Mouse (Mus musculus) T-helper 2 cell (primary cell): Measurements from ENCODE around the gene Rad17.

ENCODE experiments used
- in situ Hi-C: fragments of 300-600 bp; cut with MboI, MseI; formaldehyde crosslinking; loops from one replicate; pipeline ENCODE4 v1.15.1; 2025; ENCODE audit warnings: high pct_unique_total_duplicates

The Rad17 gene

DNA sequence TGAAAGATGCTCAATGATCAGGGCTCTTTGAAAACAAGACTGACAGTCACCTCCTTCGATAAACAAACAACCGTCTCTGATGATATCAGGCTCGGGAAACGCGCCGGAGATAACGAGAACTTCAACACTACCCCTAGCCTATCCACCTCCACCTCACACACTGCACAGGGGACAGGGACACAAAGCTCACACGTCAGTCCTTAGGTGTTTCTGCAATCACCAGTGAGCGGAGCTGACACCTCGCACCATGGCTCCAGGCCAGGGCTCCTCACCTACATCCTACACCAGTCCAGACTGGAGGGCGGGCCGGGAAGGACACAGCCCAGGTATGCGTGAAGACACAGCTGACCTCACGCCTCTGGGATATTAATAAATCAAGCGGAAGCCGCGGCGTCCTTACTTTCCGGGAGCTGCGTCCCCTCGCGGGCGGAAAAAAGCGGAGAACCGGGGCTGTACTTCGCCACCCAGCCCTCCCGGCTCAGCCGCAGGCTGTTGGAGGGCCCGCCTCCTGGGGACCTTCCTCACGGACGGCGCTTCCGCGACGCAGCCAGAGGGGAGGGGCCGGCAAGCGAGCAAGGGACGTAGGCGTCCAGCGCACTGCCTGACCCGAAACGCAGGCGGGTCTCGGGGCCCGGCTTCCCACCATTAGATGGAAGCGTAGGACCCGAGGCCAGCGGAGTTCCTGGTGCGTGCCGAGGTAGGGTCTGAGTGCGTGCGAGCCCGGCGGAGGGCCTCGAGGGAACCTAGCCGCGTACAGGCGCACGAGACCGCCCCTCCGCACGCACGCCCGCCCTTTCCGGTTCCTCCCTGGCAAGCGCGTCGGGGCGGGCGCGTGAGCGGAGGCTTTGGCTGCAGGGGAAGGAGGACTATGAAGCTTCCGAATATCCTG lies at the start of gene Rad17, which contains the start of gene Ak6:
TSS of gene Rad17 (minus strand) at position 502 of the 889 bp plus-strand sequence.
TSS of gene Ak6 (plus strand) at position 430 of the 889 bp plus-strand sequence.
- in situ Hi-C loops, result no loop called here

DNA sequence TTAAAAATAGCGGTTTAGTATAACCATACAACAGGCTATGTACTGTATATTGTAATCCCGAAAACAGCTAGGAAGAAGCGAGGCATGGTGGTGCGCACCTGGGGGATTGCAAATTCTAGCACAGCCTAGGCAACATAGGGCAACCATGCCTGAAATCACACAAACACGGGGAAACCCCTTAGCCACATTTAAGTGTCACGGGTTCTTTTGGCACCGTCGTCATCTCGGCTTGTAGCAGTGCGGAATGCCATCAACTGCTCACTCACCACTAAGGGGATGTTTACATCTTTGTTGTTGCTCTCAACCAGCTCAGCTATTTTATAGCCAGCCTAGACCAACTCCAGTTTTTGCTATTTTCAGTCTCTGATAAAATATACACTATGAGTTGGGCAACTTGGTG lies 48.0 kb upstream of the Rad17 start:
- in situ Hi-C loops, result no loop called here

DNA sequence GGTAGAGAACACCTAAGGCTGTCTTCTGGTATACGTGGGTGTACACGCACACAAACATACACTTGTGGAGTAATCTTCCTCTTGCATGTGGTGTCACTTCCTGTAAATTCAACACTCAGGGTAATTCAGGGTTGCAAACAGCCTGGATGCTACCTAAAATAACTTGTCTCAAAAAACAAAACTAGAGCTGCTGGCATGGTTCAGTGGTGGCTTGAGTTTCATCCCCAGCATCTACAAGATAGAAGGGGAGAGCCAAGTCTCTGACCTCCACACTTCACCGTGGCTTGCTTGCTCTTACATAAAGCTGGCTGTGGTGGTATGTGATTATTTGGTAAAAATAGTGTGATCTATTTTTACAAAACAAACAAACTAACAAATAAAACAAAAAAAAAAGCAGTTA lies 46.7 kb upstream of the Rad17 start:
- in situ Hi-C loops, result no loop called here

DNA sequence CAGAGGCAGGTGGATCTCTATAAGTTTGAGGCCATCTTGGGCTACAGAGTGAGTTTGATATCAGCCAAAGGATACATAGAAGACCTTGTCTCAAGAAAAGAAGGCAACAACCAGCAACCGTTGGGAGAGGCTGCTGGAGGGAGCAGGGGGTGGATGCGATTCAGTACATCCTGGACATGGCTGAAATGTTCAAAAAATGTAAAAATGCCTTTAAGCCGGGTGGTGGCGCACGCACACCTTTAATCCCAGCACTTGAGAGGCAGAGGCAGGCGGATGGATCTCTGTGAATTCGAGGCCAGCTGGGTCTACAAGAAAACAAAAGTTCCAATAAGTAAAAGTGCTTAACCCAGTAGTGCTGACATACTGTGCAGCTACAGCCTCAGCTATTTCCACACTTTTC lies 36.7 kb upstream of the Rad17 start:
- in situ Hi-C loops, result no loop called here

DNA sequence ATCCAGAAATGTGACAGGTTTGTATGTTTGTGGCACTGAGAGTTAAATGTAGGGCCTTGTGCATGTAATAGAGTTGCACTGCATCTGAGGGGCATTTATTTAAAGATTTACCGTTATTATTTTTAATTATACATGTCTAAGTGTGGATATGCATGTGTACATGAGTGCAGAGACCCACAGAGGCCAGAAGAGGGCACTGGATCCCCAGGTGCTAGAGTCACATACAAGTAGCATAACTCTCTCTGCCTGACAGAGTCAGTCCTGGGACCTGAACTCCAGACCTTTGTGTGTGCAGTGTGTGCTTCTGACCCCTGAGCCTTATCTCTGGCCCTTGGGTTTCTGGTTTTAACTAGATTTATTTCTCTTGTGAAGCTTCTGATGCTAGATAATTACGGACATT lies 33.5 kb upstream of the Rad17 start:
- in situ Hi-C loops, result no loop called here

DNA sequence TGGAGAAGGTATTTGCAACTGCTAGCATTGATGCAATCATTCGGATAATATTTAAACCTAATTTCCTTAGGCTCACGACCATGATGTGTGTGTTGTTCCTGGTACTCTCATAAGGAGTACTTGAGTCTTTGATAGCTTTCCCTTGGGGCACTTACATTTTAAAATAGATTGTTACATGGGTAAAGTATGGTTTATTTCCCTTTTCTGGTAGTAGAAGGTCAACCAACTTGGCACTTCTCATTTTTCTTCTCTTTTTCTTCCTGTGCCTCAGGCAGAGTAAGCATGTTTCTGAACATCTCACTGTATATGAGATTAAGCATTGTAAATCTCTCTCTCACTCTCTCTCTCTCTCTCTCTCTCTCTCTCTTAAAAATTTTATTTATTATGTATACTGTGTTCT lies 32.0 kb upstream of the Rad17 start:
- in situ Hi-C loops, result no loop called here

DNA sequence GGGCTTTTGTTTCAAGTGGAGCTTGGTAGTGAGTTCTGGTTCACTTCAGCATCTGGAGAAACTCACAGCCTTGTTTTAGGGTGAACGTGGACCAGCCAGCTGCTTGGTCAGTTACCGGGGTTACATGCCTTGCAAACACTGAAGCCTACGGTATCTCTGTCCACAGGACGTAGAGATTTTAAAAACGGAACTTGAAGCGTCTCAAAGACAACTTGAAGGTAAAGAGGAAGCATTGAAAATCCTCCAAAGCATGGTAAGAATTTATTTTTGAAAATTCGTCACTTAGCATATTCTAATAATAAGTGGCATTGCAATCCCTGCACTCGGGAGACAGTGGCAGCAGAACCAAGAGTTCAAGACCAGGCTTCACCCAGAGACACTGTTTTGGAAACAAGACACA lies 30.8 kb upstream of the Rad17 start:
- in situ Hi-C loops, result no loop called here

DNA sequence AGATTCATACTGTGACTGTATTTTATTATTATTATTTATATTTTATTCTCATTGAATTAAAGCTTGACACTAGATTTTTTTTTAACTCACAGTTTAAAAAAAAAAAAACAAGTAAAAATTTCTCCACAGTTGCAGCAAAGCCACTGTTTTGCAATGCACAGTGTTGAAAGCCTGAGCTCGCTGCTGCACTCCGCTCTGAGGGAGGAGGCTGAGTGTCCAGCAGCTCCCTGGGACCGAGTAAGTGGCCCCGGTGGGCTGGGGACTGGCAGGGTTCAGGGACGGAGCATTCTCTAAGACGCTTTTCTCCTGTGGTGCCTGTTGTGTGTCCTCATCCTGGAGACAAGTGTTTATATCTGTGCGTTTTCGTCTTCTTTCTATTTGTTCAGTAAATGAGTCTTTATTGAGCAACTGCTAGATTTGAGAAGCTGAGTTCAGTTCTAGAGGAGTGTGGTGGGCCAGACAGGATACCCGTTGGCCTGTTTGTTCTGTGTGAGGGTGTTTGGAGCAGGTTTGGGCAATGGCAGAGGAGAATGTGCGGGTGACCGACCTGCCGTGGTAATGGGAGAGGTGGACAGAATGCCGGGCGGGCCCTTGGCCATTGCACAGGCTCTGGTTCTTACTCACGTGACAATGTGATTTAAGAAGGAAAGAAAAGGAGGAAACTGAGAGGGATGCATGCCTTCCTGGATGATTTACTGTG lies 25.2 kb upstream of the Rad17 start:
- in situ Hi-C loops, result no loop called here

DNA sequence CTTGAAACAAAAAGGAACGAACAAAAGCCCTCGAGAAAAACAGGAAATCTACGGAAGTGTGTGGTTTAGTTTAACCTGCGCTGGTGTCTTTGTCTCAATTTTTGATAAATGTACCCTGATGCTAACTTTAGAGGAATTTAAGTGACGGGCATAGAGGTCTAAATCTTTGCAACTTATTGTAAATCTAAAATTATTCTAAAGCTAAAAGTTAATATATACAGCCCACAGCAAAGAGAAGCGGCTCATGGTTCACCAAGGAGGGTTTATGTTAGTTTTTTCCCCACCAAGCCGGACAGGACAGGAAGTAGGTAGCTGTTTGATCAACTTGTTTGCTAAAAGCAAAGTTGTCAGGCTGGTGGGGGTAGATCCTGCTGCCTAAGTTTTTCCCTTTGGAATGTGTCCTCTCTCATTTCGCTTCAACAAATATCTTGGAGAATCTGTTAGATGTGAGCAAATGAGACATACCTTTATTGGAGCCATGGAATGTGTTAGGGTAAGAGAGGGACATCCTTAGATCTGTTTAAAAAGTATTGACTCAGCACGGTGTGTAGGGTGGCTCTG lies 19.4 kb upstream of the Rad17 start:
- in situ Hi-C loops, result no loop called here

DNA sequence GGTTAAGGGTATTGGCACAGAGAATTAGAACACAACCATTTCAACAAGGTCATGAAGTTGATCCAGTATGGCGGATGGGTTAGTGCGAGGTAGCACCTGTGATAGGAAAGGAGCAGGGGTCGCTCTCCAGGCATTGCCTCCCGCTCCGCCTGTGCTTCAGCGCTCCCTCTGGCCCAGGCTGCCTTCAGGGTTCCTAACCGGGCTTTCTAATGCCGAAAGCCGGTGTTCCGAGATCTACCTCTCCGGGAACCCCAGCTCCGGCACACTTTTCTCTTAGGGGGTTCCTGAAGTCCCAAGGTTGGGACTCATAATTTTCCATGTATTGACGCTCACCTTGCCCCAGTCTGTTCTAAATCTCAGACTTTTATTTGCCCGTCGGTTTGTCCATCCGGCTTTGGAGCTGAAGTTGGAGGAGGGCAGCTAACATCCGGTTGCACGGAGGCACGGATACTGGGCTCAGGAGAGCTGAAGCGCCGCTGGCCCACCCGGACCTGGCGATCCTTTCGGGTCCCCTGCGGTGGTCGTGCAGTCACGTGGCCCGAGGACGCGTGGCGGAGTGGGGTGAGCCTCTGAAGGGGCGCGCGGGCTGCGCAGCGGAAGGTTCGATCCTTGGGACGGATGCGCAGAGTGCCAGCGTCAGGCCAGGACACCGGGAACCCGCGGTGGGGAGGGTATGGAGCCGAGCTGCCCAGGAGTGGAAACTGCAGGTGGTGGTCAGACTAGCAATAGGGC lies 18.6 kb upstream of the Rad17 start, which contains the start of gene Ccdc125:
TSS of gene Ccdc125 (plus strand) at position 427 of the 732 bp plus-strand sequence.
- in situ Hi-C loops, result no loop called here

DNA sequence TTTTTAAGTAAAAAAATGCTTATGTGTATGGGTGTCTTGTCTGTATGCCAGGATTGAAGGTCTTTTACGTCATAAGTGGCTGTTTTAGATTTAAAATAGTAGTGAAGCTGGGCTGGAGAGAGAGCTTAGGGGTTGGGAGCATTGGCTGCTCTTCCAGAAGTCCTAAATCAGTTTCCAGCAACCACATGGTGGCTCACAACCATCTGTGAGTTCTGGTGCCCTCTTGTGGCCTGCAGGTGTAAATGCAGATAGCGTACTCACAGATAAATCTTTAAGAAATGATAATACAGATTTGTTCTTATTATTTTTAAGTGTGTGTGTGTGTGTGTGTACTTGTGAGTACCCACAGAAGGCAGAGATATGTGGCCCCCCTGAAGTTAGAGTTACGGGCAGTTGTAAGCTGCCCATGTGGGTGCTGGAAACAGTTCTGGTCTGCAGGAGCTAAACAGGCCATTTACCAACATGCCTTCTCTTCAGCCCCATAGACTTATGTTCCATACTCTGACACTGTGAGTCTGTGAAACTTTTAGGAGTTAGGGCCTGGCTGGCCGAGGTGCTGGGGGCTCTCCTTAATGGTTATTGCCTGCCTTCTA lies 9.1 kb upstream of the Rad17 start:
- in situ Hi-C loops, result no loop called here

DNA sequence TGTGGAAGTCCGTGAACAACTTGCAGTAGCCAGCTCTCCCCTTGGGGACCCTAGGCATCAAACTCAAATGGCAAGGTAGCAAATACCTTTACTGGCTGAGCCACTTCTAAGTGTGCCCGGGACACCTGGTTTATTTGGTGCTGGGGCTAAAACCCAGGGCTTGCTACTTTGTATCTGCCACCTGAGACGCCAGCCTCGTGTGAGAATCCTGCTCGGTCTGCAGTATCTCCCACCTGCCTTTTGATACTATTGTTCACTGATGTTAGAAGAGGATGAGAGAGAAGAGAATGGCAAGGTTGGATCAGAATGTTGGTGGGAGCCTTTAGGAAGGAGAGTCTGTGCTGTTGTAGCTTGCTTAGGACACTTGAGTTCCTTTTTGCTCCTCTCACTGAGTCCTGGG lies 7.2 kb upstream of the Rad17 start:
- in situ Hi-C loops, result no loop called here

DNA sequence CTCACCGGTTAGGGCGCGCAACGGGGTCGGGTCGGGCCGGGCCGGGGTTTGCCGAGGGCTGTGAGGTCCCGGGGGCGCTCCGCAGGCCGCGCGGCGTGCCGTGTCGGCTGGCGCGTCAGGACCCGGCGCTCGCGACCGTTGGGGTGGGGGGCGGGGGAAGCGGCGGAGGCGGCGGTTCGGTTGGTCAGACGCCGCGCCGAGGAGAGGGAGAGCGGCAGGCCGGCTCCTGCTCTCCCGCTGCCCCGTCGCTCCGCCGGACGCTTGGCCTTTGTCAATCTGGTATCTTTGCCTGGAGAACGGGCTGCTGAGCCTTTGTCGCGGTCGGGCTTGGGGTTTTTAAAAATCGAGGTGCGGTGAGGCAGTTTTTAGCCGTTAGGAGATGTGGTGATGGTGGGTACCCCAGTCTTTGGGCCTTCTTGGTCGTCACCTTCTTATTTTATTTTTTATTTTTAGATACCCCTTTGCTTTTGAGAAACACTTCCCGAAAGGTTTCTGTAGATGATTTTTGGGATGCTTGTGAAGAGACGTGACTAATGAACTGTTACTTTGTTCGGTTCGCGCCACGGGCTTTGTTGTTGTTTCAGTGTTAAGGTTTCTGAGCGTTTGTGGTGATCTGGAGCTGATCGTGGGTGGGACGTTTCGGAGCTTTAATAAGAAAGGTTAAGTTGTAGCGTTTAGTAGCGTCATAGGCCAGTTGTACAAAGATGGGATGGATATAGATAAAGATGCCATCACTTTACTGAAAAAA lies 762 bp upstream of the Rad17 start, which contains the start of gene Taf9:
TSS of gene Taf9 (plus strand) at position 141 of the 748 bp plus-strand sequence.
- in situ Hi-C loops, result no loop called here

DNA sequence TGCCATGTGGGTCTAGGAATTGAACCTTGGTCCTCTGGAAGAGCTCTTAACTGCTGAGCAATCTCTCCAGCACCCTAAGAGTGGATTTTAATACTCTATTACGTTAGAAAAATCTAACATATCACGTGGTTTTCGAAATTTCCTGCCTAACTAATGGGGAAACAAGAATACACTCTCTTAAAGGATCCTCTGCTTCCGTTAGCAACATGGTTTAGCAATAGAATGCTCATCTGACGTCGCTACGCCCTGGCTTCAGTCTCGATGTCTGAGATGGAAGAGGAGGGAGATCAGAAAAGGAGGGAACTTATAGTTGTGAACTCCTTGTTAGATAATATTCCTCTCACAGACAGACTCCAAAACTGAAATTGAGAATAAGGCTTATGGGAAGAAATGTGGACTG lies 2.6 kb downstream of the Rad17 start:
- in situ Hi-C loops, result loop anchor here (10.0 to 25.0 kb wide), 2 partner anchors 586 to 1763 kb away; no protein-coding TSS in a partner anchor

DNA sequence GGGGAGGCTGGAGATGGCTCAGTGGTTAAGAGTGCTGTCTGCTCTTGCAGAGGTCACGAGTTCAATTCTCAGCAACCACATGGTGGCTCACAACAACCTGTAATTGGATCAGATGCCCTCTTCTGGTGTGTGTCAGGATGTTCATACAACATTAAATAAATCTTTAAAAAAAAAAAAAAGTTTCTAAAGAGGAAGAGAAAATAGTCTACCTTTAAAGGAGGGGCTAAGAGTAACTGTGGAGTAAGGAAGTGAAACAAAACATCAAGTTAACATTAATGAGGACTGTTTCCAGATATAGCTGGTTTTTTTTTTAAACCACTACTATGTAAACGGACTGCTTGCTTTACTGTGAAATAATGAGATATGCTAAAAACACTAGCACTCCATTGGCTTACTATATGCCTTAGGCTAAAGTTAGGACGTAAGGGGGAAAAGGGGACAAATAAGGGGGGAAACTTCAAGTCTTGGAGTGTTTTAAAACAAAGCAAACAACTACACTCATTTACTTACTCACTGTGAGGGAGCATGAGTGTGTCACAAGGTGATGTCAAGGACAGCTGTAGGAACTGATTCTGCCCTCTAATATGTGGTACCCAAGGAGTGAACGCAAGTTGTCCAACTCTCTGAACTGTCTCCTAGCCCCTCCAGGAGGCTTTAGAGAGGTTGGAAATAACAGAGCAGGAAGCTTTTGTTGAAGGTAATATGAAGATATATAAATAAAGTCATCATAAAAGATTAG lies 8.2 kb downstream of the Rad17 start:
- in situ Hi-C loops, result loop anchor here (10.0 to 25.0 kb wide), 2 partner anchors 580 to 1758 kb away; no protein-coding TSS in a partner anchor

DNA sequence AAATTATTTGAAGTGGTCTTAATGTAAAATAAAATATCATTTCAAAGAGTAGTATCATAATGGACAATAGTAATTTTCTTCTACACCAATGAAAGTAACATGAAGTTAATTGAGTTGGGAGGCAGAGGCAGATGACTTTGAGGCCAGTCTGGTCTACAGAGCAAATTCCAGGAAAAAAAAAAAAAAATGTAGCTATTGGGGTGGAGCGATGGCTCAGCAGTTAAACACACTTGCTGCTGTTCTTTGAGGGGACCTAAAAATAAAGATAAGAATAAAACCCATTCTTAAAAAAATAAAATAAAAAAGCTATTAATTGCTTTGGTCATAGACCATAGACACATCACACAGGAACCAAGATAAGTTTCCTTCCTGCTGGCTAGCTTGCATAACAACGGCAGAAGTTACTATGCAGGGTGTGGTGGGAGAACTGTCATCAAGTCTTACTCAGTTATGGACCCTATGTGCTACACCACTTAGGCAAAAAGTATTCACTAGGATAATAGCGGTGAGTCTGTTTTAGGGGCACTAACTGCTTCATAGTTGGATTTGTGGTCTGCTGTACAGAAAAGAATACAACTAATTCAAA lies 16.7 kb downstream of the Rad17 start:
- in situ Hi-C loops, result loop anchor here (25.0 kb wide), 1 partner anchor 572 kb away; no protein-coding TSS in a partner anchor

DNA sequence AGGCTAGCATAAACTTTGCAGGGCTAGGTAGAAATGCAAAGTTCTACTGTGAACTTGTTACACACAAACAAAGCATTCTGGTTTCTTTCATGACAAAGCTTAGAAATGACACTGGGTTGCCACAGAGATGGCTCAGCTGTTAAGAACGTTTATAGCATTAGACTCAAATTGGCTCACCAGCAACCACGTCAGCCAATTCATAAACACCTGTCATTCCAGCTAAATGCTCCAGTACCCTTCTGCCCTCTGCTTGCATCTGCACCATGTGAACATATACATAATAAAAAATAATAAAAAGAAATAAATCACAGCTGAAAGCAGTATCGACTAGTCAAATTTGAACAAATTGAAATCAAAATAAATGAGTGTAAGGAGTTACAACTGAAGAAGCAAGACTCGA lies 28.6 kb downstream of the Rad17 start:
- in situ Hi-C loops, result no loop called here

DNA sequence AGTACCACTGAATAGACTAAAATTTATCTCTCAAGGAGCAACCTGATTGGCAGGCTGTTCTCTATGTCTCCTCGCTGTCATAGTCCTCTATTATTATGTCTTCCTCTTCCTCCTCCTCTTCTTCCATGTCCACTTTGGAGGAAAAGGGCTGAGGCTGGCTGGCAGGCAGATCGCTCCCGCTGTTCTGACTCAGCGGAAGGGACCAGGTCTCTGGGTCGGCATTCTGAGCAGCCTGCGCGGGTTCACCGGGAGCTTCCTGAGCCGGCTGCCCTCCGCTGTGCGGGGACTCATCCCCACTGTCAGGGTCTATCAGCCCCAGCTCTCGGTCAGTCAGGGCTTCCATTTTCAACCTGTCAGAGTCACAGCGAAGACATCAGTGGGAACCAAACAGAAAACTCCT lies 33.3 kb downstream of the Rad17 start:
- in situ Hi-C loops, result no loop called here
